ENCODE assay signal across 13 mouse cellular contexts in genomic region chr11:90116676-90117663, GRCm38 (mm10).
DNase-seq lines count a peak whose midpoint lies in the region; ATAC-seq and TF ChIP-seq lines count a peak whose summit lies in the region.
"Had no signal": no experiment of that assay in that cellular context is flagged by ENCODE, and none has a peak within 500 bp of the region (broad histone marks: within the 10 kb centered on the region; RNA-seq: fewer than 3 reads in every experiment).

No protein-coding gene starts in this region.

- H3K36me3 ChIP-seq in heart, adult 2 months (ENCODE audit: control insufficient read depth, insufficient read depth, low read length), result no peaks in the 10 kb centered on the region
- H3K36me3 ChIP-seq in kidney, embryonic 15.5 days, result no peaks in the 10 kb centered on the region
- no peaks in the 10 kb centered on the region for H3K36me3 ChIP-seq in intestine, embryonic 14.5 days (ENCODE audit: control insufficient read depth, insufficient read depth, low read length)
- H3K36me3 ChIP-seq: limb, embryonic 15.5 days; neural tube, embryonic 13.5 days had no signal

- TF ChIP-seq EP300 in heart, adult 2 months (IDR thresholded peaks at IDR 0.05; ENCODE audit: insufficient read depth, low read depth, low read length), result no peak

- H3K79me2 ChIP-seq in heart, adult 2 months (replicated peaks; ENCODE audit: control insufficient read depth, insufficient read depth, low read length), result no peaks in the 10 kb centered on the region

- TF ChIP-seq POLR2A in heart, adult 2 months (IDR thresholded peaks at IDR 0.05; ENCODE audit: insufficient read depth, low read depth, low read length), result no peak

- WGBS in heart, adult 2 months, result 40% methylated on average over 20 of the region's 20 CpGs
- WGBS in kidney, embryonic 15.5 days, result 24% methylated on average over 20 of the region's 20 CpGs
- 37% methylated on average over 20 of the region's 20 CpGs for WGBS in intestine, embryonic 14.5 days

- H3K9me3 ChIP-seq in kidney, embryonic 15.5 days (replicated peaks), result no peaks in the 10 kb centered on the region
- H3K9me3 ChIP-seq in intestine, embryonic 14.5 days (ENCODE audit: control insufficient read depth, low read length), result no peaks in the 10 kb centered on the region
- H3K9me3 ChIP-seq: limb, embryonic 15.5 days; neural tube, embryonic 13.5 days had no signal

- ATAC-seq in kidney, embryonic 15.5 days (replicated peaks; ENCODE audit: low FRiP score), result peak; percentile 86
- ATAC-seq in intestine, embryonic 14.5 days (replicated peaks; ENCODE audit: low FRiP score, low TSS enrichment, low read depth), result no peak

- no peaks in the 10 kb centered on the region; the same call in none of the 2 replicates for H3K4me1 ChIP-seq in heart, adult 2 months (ENCODE audit: control insufficient read depth, insufficient read depth, low read length)
- peaks cover 15% of the 10 kb centered on the region for H3K4me1 ChIP-seq in kidney, embryonic 15.5 days
- peaks cover 10% of the 10 kb centered on the region; the same call in 1 of the 2 replicates for H3K4me1 ChIP-seq in intestine, embryonic 14.5 days (replicated peaks; ENCODE audit: control insufficient read depth, insufficient read depth, low read length)

- intact Hi-C loops in heart, adult 2 months (cut with DNase I), result no loop called here

- H3K4me3 ChIP-seq in heart, adult 2 months, result no peak overlapping the region
- no peak overlapping the region for H3K4me3 ChIP-seq in kidney, embryonic 15.5 days (replicated peaks)
- H3K4me3 ChIP-seq in intestine, embryonic 14.5 days (ENCODE audit: low read depth, low read length), result no peak overlapping the region
- H3K4me3 ChIP-seq: erythroblast, embryonic 14.5 days; limb, embryonic 15.5 days; neural tube, embryonic 13.5 days had no signal

- no peaks in the 10 kb centered on the region for H3K27me3 ChIP-seq in heart, adult 2 months (ENCODE audit: control insufficient read depth, insufficient read depth, low read length)
- H3K27me3 ChIP-seq in kidney, embryonic 15.5 days, result no peaks in the 10 kb centered on the region
- H3K27me3 ChIP-seq in intestine, embryonic 14.5 days (replicated peaks; ENCODE audit: control insufficient read depth, insufficient read depth, low read length), result no peaks in the 10 kb centered on the region
- H3K27me3 ChIP-seq: limb, embryonic 15.5 days; neural tube, embryonic 13.5 days had no signal

- DNase-seq in heart, adult 11 months, result peak; percentile 87
- no peak for DNase-seq in heart, adult 2 months
- DNase-seq in kidney, adult 9 months, result no peak
- no peak for DNase-seq in intestine, embryonic 14.5 days (ENCODE audit: low spot score)
- peak; percentile 86 for DNase-seq in lung, postnatal 25 days (ENCODE audit: low spot score)
- no peak for DNase-seq in cerebellum, adult 9-11 months
- DNase-seq in spleen, postnatal 4 days (ENCODE audit: low spot score in 2 of 2), result no peak
- DNase-seq: cerebellum, adult 9-10 months; kidney, postnatal 14 days had no signal

- no peak overlapping the region for H3K9ac ChIP-seq in heart, adult 2 months (ENCODE audit: low read depth, low read length)
- H3K9ac ChIP-seq in kidney, embryonic 15.5 days, result no peak overlapping the region
- H3K9ac ChIP-seq in intestine, embryonic 14.5 days (ENCODE audit: low read length), result no peak overlapping the region
- H3K9ac ChIP-seq: limb, embryonic 15.5 days; neural tube, embryonic 13.5 days had no signal

- TF ChIP-seq CTCF in heart, adult 2 months (IDR thresholded peaks at IDR 0.05), result no peak

- no peak overlapping the region; the same call in 1 of the 2 replicates for H3K27ac ChIP-seq in heart, adult 2 months
- H3K27ac ChIP-seq in kidney, embryonic 15.5 days, result peak overlapping the region; percentile 77
- peak overlapping the region; percentile 60 for H3K27ac ChIP-seq in intestine, embryonic 14.5 days (ENCODE audit: low read depth)
- H3K27ac ChIP-seq: limb, embryonic 15.5 days; neural tube, embryonic 13.5 days had no signal

- peak overlapping the region; percentile 44 for H3K4me2 ChIP-seq in kidney, embryonic 15.5 days
- peak overlapping the region; percentile 1; the same call in 1 of the 2 replicates for H3K4me2 ChIP-seq in intestine, embryonic 14.5 days (ENCODE audit: low read length)
- H3K4me2 ChIP-seq: limb, embryonic 15.5 days; neural tube, embryonic 13.5 days had no signal

Comparison
In these comparisons a context has a peak if more than half of its experiments do, and no peak if none do; other contexts are left out.
1. DNase-seq: peak in heart, adult 11 months (single experiment) and lung, postnatal 25 days (single experiment); none in heart, adult 2 months (0 of 2), kidney, adult 9 months (single experiment), intestine, embryonic 14.5 days (single experiment), cerebellum, adult 9-11 months (single experiment) and spleen, postnatal 4 days (0 of 2).